Mouse (Mus musculus) cerebellum, adult (tissue): Measurements from ENCODE around the gene Nos3.
"Not testable (repeated sequence)": the region's sequence is repeated elsewhere in the genome, so short reads cannot be mapped to it uniquely, and the experiment has no call there.

Source experiments
- ATAC-seq: cut with Nextera tagmentation; 2 replicates; pipeline ENCODE4 v1.9.2; 2017; ENCODE audit warnings: mild to moderate bottlenecking, moderate library complexity, mixed read lengths; ENCODE audit not compliant: insufficient number of reproducible peaks, low FRiP score, low TSS enrichment

Nos3 gene

GRCm38 (mm10) chr5:24393392-24393997, 28.9 kb downstream of the Nos3 start, which contains the start of gene Abcb8:
Abcb8 (plus strand) TSS chr5:24393663.
- no peak for ATAC-seq

- ATAC-seq, result peak; percentile 93
Observed at GRCm38 (mm10) chr5:24394165-24394894, 29.7 kb downstream of the Nos3 start.

- not testable (repeated sequence) for ATAC-seq
Observed at GRCm38 (mm10) chr5:24396254-24396653, 31.6 kb downstream of the Nos3 start.

- ATAC-seq, result no peak
Observed at GRCm38 (mm10) chr5:24399686-24400085, 35.1 kb downstream of the Nos3 start.

- ATAC-seq, result no peak
Observed at GRCm38 (mm10) chr5:24400362-24400761, 35.8 kb downstream of the Nos3 start.

- ATAC-seq, result no peak
Observed at GRCm38 (mm10) chr5:24400911-24401605, 36.4 kb downstream of the Nos3 start.

- no peak for ATAC-seq
Observed at GRCm38 (mm10) chr5:24401969-24402368, 37.4 kb downstream of the Nos3 start.

GRCm38 (mm10) chr5:24404594-24405360, 40.2 kb downstream of the Nos3 start:
- no peak for ATAC-seq

GRCm38 (mm10) chr5:24405389-24405876, 40.8 kb downstream of the Nos3 start:
- ATAC-seq, result no peak

- ATAC-seq, result no peak
Observed at GRCm38 (mm10) chr5:24408651-24409050, 44.0 kb downstream of the Nos3 start.

- no peak for ATAC-seq
Observed at GRCm38 (mm10) chr5:24409466-24409865, 44.9 kb downstream of the Nos3 start.

- no peak for ATAC-seq
Observed at GRCm38 (mm10) chr5:24412063-24412462, 47.5 kb downstream of the Nos3 start.

- ATAC-seq, result no peak
Observed at GRCm38 (mm10) chr5:24413042-24413693, 48.6 kb downstream of the Nos3 start, which contains the start of gene Asic3. Asic3 (plus strand) TSS chr5:24413392.

GRCm38 (mm10) chr5:24413938-24414337, 49.3 kb downstream of the Nos3 start:
- no peak for ATAC-seq

GRCm38 (mm10) chr5:24416222-24416736, 51.7 kb downstream of the Nos3 start:
- ATAC-seq, result peak; percentile 68

- no peak for ATAC-seq
Observed at GRCm38 (mm10) chr5:24417587-24417986, 53.0 kb downstream of the Nos3 start.

GRCm38 (mm10) chr5:24420381-24420780, 55.8 kb downstream of the Nos3 start:
- no peak for ATAC-seq

GRCm38 (mm10) chr5:24423129-24424003, 58.8 kb downstream of the Nos3 start, which contains the start of the genes Cdk5 and Slc4a2:
Cdk5 (minus strand) TSS chr5:24423530.
Slc4a2 (plus strand) TSS chr5:24423837.
- ATAC-seq, result peak; percentile 95
